Mouse (Mus musculus) induced T-regulatory cell, adult 2 months (primary cell): ENCODE data around the gene Gngt2.
"Not testable (repeated sequence)": the region's sequence is repeated elsewhere in the genome, so short reads cannot be mapped to it uniquely, and the experiment has no call there.

Source experiments
- DNase-seq: peaks from one replicate; pipeline ENCODE4 v3.0.0-alpha.2; 2012; ENCODE audit warnings: low read depth

Gene Gngt2

GRCm38 (mm10) chr11:95840694-95841497 lies 3.9 kb downstream of the Gngt2 start:
- DNase-seq, result peak; percentile 45

DNA sequence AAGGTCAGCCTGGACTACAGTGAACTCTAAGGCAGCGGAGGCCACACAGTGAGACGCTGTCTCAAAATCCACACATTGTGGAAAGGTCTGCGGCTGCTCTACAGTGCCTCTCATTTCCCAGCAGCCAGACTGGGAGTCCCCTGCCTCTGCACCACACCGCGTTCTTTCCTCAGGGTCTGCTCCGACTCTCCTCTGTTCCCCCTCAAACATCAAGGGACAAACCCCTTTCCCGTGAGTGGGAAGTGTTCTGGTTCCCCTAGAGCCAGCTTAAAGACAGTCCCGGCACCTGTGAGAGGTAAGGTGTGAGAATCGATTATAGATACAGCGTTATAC lies 4.4 kb downstream of the Gngt2 start:
- DNase-seq, result no peak

DNA sequence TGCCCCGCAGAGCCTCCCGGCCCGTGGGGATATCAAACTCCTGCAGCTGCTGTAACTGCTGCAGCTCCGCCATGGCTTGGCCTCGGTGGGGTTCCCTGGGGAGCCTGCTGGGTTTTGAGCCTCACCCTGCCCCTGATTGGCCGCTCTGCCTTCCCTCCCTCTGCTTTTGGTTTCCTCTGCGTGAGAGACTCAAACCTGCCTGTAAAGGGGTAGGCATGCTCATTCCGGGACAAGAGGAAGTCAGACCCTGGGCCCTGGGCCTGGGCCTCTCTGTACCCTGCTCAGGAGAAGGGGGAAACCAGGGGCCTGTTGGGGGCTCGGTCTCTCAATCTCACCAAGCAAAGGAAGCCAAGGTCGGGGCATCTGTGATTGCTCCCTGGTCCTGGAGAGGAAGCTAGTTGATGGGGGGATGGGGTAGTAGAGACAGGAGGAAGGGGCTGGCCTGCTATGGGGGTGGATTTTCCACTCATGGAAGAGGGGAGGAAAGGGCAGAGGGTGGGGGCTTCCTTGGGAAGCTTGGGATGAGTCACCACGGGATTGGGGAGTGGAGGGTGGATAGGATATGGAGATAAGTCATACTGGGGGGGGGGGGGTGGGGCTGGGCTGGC lies 5.2 kb downstream of the Gngt2 start, which contains the start of gene Abi3:
Gene Abi3, minus strand, starts transcription at position 403 of the 608 bp plus-strand sequence.
- DNase-seq, result peak; percentile 78

- no peak for DNase-seq
Observed at GRCm38 (mm10) chr11:95842953-95843352, 5.9 kb downstream of the Gngt2 start.

- DNase-seq, result no peak
Observed at GRCm38 (mm10) chr11:95843421-95843950, 6.5 kb downstream of the Gngt2 start.

DNA sequence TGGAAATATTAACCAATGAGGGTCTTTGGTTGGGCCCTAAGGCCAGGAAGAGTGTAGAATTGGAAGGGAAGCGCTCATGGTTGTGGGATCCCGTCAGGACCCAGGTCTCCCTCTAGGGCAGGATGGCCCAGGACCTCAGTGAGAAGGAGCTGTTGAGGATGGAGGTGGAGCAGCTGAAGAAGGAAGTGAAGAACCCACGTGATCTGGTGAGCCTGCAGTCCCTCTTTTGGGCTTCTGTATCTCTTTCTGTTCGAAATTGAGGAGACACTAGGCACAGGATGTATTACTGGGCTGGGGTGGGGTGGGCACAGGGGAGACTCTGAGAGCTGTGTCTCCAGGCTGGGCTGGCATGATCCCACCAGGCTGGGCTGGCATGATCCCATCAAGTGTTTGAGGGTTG lies 7.9 kb downstream of the Gngt2 start:
- DNase-seq, result no peak

DNA sequence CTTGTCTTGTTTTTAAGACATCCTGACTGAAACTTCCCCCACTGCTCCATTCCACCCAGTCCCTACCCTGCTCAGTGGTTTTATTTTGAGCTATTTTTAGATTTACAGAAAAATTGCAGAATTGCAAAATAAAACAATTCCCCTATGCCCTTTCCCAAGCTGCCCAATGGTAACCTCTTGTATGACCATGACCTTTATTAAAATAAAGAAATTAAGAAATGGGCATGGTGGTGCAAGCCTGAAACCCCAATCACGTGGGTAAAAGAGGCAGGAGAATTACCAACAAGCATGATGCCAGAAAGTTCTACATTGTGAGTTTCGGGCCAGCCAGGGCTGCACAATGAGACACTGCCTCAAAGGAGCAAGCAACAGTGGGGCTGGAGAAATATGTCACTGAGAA lies 13.9 kb downstream of the Gngt2 start:
- DNase-seq, result no peak

DNA sequence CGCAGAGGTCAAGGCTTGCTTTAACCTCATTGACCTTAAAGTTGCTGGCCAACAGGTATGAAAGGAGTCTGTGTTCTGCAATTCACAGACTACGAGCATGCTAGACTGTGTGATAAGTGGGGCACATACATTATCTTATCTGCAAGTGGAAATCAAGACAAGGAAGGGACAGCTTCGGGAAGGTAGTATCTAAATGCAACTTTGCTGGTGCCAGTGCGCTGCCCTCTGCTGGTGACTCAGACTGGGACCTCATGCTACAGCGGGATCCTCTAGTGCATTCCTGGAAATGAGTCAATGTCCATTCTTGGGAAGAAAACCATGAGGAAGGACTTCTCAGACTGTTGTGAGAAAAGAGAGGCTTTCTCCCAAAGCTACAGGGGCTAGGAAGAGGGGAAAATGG lies 16.7 kb downstream of the Gngt2 start:
- peak; percentile 77 for DNase-seq

DNA sequence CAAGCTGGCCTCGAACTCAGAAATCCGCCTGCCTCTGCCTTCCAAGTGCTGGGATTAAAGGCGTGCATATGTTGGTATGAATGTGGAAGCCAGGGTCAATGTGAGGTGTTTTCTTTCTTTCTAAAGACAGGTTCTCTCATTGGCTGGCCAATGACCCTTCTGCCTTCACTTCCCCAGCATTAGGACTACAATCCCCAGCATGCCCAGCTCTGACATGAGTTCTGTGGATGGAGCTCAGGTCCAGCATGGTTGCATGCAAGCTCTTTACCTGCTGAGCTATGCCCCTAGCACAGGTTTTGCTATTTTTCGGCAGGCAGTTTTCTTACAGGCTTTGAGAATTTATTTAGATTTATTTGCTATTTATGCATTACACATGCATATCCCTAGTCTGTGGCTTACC lies 20.3 kb downstream of the Gngt2 start:
- no peak for DNase-seq

DNA sequence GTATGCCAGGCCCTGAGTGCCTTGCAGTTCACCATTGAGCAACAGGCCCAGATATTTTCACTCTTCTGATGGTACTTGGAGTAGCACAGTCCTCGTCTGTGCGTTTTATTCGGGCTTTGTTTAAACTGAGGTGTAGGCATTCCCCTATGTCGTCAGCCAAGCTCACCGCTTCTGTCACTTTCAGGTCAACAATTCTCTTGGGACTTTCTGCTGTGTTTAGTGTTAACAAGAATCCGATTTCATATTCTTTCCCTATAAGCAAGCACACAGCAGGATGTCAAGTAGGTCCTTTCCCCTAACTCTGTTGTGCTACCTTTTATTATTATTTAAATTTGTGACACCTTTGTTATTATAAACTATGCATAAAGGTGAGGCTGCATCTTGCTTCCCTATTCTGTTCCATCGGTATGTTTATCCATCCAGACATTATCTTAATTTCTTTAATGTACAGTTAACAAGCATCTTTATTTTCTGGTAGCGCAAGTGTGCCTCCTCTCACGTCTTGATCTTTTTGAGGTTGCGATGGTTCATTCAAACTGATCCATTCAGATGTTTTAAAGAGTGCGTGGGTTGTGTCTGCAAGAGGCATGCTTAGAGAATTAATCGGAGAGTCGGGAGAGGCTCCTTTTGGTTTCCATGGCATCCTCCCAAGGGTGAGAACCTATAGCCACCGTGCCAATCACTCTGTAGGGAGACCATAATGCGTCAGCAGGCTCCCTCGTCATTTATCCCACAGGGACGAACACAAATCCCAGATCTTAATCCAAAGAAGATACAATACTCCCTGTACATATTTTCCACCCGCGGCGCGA lies 20.9 kb downstream of the Gngt2 start:
- no peak for DNase-seq

DNA sequence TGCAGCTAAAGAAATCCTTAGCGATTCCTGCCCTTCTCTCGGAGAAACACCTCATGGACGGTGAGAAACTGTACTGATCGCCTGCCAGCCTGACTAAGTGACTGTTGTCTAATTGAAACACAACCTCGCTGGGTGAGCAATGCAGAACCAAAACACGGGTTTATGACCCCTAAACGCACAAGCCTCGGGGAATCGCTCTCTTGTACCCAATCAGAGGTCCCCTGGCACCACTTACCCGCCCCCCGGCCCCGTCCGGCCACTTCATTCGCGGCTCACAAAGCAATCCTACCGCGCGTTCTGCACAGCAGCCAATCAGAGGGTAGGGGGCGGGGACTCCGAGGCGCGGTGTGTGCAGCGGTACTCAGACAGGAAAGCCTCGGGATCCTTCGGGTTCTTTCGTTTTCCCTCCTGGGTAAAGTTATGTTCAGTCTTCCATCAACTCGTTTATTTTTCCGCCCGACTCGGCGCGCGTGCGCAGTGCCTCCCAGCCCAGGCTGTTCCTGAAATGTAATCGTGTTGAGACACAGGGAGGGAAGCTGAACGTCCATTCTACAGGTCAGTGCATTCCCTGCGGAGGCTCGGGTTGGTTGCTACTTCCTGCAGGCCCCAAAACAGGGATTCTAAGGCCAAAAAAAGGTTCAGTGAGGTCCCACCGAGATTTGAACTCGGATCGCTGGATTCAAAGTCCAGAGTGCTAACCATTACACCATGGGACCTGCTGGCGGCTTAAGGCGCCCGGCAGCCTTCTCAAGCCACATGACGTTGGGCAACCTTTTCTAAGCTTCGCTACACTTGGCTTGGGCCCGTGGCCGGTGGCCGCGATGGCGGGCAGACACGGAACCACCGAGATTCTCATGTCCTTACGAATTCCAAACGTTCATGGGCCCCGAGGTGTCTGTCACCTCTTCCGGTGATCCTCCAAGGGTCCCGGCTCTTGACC lies 21.8 kb downstream of the Gngt2 start:
- peak; percentile 99 for DNase-seq

DNA sequence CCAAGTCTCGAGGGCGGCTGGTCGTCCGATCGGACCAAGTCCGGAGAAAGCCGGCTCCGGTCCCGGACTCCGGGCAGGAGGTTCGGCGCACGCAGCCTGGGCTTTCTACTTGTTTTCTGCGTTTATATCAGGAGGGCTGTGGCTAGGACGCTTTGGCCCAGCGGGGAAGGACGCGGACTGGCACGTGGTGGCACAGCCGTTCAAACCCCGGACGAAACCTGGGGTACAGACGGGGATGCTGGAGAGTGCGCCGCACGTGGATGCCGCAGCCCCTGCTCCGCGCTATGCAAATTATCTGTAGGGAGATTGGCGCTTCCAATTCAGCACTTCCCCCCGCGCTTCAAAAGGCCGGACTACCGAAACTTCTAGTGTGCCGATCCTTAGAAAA lies 22.4 kb downstream of the Gngt2 start:
- peak; percentile 78 for DNase-seq

DNA sequence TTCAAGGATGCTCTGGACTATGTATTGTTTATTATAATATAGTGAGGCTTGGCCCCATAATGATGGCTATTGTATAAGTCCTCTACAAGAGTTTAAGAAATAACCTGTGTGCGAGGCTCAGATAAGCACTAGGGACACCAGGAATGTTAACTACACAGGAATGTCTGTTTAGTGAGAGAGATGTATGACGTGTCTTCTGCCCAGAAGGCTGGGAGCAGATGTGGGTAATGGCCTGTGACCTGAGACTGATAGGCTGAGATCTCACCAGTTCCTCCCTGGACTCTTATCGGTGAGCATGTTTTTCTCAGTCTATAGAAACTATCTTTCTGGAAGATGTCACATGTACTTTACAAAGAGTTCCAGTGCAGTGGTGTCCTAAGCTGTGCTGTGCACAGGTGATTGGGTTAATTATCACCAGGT lies 23.1 kb downstream of the Gngt2 start:
- no peak for DNase-seq

DNA sequence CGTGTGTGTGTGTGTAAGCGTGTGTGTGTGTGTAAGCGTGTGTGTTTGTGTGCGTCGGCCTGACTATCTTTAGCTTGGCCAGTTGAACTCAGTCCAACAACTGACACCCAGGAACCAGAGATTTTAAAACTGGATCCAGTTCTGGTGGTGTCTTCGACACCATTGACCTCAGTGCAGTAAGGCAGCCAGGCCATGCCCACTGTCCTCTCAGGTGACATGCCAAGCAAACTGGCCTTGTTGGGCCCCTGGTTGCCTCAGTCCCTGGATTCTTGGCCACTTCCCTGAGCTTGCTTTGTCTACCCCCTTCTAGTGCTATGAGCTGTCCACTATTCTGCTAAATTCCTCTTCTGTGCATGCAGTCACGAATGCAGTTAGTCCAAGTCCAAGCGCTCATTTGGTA lies 24.4 kb downstream of the Gngt2 start:
- no peak for DNase-seq

DNA sequence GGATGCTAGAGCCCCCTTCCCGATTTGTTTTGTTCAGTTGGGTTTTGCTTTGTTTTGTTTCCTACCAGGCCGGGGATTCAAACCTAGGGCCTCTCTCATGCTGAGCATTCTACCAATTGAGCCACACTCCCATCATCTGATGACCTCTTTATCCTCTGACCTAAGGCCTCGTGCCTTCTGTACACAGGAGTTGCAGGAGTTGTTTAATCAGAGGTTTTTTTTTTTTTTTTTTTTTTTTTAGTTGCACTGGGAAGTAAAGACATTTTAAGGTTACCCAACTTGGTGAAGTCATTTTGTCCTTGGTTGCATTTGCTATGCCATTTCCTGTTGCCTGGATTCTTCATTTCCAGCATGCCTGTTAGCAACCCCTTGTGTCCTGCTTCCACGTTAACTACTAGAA lies 32.4 kb downstream of the Gngt2 start:
- no peak for DNase-seq

- DNase-seq, result no peak
Observed at GRCm38 (mm10) chr11:95869918-95870470, 33.0 kb downstream of the Gngt2 start.

GRCm38 (mm10) chr11:95875804-95876203 lies 38.8 kb downstream of the Gngt2 start:
- DNase-seq, result peak; percentile 53

- DNase-seq, result peak; percentile 81
Observed at GRCm38 (mm10) chr11:95876296-95876695, 39.3 kb downstream of the Gngt2 start.

DNA sequence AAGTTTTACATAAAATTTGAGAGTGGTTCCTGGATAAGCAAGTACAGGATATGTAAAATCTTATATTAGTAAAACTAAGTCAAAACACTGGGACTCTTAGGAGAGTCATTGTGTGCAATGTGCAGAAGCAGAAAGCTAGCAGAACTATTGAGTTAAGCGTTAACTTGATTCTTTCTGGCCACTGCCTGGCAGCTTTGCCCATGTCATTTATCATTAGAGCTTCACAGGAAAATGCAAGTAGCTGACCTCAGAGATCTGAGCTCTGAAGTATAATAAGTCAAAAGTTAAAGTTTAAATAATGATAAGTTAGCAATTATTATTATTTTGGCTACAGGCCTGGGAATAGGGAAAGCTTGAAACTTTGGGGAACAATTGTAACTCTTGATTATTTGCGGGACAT lies 42.8 kb downstream of the Gngt2 start:
- not testable (repeated sequence) for DNase-seq

- no peak for DNase-seq
Observed at GRCm38 (mm10) chr11:95890462-95891051, 53.5 kb downstream of the Gngt2 start.
